Mouse (Mus musculus) embryo, embryonic 10 days (tissue): ENCODE measurements around the gene Abtb1.
A peak's percentile ranks its signal among the peaks of the same experiment; 100 is the strongest.

ENCODE experiments used
- DNase-seq: peaks from one replicate; pipeline ENCODE4 v3.0.0-alpha.2; 2015; ENCODE audit warnings: low spot score

The Abtb1 gene

DNA sequence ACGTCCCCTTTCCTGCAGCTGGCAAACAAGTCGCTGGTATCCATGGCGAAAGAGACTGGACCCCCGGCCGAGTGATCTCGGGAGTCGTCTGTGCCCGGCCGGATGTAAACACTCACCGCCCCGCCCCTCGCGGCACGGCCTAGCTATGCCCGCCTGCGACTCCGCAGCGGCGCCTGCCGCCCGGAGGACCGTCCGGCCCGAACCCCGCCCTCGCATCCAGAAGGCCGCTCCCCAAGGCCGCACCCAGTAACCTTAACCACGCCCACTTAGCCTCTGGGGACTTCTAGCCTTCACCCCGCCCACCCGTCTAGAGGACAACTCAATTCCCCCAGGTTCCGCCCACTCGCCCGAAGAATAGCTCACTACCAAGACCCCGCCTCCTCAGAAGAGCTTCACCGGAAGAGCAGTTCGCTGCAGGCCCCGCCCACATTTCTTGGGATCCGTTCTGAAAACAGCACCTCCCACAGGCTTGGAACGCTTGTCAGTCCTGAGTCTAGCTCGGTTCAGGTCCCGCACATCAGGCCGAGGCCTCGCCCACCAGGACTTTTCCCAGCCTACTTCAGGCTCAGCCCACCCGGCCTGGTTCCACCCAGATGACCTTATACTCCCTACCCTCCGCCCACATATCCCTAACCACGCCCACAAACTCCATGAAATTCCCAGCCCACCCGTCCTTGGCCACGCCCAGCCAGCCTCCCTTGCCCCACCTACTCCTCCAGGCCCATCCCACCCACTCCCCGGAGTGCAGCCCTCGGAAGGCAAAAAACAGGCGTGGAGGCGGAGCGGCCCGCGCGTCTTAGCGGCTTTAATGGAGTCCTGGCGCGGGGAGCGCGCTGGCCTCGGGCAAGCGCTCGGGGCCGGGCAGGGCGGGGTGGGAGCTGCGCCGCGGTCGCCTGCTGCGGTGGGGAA lies at the start of gene Abtb1:
Abtb1 (minus strand) TSS at position 204 of the 909 bp plus-strand sequence.
- DNase-seq = peak; percentile 99

DNA sequence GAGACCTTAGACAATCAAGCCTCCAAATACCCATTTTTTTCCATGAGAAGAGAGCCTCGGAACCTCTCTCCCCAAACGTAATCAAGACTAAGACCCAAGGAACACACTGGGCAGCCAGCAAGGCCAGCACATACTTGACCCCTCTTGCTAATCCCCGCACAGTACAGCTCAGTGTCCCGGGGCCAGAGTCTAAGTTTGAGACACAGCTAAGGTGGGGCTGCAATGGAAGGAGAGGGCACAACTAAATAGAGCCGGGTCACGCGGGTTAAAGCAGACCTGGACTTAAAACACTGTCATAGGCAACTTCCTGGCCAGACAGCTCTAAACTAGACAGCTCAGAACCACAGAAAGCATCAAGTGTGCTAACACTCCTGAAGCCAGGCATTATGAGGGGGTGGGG lies 49.0 kb upstream of the Abtb1 start:
- DNase-seq = no peak

DNA sequence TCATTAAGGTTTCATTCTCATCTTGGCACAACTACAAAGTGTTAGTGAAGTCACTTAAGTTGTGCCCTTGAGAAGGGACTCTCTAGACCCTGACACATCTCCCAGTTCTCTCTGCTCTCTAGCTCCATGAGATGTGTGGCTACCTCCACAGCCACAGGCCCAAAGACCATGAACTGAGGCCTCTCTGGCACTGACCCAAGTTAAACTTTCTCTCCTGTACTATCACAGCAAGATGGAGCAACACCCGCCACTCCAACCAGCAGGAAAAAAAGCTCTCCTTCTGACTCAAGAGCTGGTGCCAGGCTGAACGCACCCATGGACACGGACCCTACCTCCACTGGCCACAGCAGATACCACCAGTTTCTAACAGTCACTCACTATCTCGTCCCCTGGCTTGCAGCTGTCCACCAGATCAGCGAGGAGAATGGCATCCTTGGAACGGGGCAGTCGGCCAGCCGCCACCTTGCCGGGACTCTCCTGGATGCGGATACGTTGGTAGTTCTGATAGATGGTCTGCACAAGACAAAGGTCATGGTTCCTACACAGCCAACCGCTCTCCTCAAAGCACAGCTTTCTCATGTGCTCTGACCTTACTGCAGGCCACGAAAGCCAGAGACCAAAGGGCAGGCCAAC lies 47.7 kb upstream of the Abtb1 start:
- no peak for DNase-seq

DNA sequence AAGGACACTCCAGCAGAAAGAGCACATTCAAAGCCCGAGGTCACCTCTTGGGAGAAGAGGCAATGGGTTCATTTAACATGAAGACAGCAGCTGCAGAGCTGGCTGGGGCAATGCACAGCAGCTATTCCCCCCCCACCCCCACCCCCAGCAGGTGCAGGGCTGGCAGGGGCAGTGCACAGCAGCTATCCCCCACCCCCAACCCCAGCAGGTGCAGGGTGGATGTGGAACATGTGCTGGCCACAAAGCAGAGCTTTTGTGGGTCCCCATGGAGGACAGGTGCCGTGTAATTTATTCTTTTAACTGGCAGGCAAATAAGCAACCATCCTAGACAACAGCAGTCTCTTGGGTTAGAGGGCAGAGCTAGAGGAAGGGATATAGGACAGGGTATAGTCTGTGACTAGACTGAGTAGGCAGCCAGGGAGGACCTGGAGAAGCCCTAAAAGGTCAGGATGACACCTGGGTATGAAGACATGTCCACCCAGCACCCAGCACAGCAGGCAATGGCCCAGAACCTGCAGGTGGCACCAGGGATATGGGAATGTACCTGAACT lies 44.7 kb upstream of the Abtb1 start:
- no peak for DNase-seq

DNA sequence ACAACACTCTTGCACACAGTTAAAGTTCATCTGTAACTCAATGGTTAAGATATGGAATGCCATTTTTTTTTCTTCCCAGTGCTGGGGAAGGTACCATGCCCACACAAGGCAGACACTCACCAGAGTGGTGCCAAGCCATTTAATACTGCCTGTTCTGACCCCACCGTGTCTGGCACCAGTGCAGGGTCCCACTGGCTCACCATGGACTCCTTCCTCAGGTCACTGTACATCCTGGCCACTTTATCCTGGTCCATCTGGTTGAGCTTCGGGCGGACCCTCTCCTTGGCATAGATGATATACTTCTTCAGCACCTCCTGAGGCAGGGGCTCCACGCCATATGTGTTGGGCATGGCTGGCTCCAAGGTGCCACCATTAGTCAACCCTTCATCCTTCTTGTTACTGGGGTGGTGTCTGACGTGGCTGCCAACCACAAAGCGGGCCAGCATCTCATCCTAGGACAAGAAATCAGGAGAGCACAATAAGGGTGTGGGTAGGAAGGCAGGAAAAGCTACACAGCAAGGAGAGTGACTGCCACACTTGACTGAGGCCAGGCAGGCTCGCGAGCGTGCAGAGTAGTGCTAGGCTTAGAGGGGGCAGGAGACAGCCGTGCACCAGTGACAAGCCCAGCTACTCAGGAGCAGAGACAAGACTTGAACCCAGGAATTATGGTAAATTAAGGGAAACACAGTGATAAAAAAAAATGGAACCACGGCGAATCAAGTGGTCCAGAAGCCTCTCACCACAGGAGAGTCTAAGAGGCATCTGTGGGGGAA lies 44.0 kb upstream of the Abtb1 start:
- DNase-seq = no peak

DNA sequence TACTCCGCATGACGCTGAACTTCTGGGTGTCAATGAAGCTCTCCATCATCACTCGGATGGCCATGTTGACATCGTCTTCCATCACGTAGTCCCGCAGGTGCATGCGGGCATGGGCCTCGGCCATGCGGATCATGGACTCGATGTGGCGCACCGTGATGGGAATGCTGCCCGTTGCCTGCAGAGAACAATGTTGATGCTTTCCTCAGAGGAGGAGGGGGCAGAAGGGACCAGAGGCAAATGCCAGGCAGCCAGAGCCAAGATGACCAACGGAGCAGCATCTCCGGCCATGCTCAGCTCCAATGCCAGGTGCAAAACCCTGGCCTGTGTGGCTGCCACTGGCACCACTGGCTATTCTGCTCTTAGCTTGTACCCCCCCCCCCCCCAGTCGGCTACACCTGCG lies 42.9 kb upstream of the Abtb1 start:
- no peak for DNase-seq

- DNase-seq = no peak
Observed at GRCm38 (mm10) chr6:88884195-88884594, 42.4 kb upstream of the Abtb1 start.

- DNase-seq = no peak
Observed at GRCm38 (mm10) chr6:88881334-88881733, 39.5 kb upstream of the Abtb1 start.

DNA sequence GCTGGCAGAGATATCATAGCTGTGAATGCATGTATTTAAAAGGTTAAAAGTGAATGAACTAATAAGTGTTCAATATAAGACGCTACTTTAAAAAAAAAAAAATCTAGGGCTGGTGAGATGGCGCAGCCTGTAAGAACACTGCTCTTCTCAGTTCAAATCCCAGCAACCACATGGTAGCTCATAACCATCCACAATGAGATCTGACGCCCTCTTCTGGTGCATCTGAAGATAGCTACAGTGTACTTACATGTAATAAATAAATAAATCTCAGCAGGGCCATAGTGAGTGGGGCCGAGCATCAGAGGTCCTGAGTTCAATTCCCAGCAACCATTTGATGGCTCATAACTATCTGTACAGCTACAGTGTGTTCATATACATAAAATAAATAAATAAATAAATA lies 37.7 kb upstream of the Abtb1 start:
- no peak for DNase-seq

- DNase-seq = peak; percentile 88
Observed at GRCm38 (mm10) chr6:88874868-88875508, 33.2 kb upstream of the Abtb1 start, which contains the start of gene Podxl2. Podxl2 (minus strand) TSS chr6:88875044.

- DNase-seq = peak; percentile 61
Observed at GRCm38 (mm10) chr6:88873965-88874867, 32.4 kb upstream of the Abtb1 start.

DNA sequence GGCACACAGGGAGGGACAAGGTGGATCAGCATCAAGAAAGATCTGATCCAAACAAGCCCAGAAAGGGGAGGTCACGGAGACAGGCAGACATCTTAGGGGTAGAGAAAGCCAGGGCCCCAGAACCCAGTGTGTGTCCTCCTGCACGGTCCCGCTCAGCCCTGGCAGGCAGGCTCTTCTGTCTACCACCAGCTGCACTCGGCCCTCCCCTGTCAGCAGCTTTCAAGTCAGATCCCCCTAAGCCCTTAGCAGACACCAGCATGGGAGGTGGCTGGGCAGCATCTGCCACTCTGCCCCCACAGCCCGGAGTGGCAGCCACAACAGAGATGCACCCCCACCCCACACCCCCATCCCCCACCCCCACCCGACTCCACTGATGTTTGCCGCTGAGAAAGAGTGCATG lies 31.0 kb upstream of the Abtb1 start:
- DNase-seq = peak; percentile 39

DNA sequence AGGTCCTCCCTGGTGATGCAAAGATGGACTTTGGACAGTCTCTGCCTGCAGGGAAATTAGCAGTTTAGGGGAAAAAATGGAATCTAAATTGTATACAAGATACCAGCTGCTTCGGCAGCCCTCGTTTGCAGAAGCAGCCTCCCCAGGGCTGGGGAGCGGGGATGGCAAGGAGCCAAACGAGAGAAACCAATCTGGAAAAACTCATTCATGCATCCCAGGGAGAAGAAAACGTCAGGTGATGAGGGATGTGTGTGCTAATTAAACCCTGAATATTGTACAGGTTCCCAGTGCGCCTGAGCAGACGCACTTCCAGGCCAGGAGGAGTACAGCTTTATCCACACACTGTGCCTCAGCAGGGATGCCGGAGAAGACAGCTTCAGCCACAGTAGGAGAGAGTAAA lies 29.8 kb upstream of the Abtb1 start:
- DNase-seq = no peak

DNA sequence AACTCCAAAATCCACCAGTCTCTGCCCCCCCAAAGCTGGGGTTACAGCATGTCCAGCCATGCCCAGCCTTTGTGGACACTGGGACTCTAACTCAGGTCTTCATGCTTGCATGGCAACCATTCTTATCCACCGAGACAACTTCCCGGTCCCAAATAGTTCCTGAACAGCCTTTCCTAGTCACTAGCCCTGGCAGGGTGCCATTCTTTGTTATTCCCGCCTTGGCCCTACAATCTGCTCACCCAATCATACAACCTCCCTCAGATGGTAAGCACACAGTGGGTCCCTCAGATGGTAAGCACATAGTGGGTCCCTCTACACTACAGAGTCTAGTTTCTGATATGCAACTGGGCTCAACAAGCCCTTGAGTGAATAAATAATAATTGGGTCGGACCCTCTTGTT lies 28.8 kb upstream of the Abtb1 start:
- DNase-seq = no peak

- DNase-seq = no peak
Observed at GRCm38 (mm10) chr6:88869459-88869858, 27.7 kb upstream of the Abtb1 start.

DNA sequence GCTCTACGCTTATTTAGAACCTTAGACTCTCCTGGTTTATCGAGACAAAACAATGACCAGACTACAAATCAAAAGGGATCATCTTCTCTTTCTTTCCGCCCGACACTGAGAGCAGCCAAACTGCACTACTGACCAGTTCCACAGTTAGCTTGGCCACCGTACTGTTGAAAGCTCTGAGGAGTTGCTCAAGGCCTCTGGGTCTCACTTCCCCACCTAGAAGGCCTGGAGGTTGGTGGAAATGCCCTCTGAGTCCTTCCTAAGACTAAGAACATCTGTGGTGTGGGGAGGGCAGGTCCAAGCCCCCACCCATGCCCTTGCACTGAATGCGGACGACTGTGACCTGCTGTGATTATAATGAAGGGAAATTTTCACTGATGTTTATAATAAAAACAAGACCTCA lies 23.9 kb upstream of the Abtb1 start:
- no peak for DNase-seq

DNA sequence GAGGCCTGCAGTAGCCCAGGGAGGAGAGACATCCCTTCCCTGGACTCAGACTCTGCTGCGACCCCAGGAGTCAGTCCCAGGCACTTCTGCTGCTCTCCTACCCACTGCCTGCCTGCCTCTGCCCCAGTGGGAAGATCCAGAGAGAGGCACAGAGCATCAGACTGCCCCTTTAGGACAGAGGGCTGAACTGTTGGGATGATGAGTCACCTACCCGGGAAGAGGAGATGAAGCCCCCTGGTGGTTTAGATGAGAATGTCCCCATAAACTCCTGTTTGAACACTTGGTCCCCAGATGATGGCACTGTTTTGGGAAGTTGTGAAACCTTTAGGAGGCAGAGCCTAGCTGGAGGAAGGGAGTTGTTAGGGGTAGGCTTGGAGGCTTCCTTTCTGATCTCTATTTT lies 19.1 kb upstream of the Abtb1 start:
- peak; percentile 69 for DNase-seq

GRCm38 (mm10) chr6:88858341-88858740 lies 16.6 kb upstream of the Abtb1 start:
- no peak for DNase-seq

DNA sequence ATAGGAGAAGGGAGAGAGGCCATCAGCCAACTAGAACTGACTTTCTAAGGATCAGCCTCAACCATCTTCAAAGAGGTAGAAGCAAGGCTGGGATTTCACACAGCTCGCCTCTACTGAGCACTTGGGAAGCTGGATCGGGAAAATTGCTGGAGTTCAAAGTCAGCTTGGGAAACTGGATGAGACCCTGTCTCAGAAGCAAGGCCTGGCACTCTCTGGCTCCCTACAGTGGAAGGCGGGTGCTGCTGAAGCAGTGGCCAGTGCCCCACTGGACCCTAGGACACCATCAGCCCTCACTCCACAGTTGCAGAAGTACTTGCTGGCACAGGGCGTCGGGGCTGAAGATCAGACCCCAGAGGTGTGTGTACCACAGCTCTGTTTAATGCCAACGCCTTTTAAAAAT lies 16.0 kb upstream of the Abtb1 start:
- no peak for DNase-seq

DNA sequence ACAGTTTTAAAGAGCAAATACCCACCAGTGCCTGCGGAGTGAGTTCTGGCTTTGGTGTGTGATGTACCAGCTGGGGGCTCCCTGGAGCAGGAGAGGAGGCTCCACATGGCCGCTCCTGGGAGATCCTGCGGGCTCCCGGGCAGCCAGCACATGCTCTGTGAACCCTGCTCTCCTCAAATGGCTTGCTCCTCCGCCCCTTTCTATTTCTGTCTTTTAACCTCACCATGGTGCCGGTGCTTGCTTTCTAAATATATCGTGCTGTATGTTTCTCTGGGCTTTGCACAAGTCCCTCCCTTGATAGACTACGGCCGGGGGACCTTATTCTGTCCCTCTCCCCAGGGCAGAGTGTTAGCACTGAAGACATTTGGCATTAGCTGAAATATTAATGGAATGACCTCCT lies 15.5 kb upstream of the Abtb1 start:
- no peak for DNase-seq

DNA sequence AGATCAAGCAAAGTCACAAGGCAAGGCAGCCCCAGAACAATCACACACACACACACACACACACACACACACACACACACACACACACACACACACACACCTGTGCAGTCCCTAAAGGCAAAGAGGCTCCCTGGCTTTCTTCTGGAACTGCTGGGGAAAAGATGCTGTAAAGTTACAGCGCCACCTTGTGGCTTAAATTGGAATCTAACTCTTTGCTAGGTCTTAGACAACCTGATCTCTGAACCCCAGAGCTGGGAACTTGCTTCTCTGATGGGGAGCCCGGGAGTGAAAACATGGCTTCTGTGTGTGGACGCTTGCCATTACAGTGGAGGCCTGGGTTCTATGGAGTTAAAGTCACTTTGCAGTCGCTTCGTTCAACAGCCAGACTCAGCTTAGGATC lies 13.9 kb upstream of the Abtb1 start:
- DNase-seq = peak; percentile 84
